Mouse (Mus musculus): Measurements from ENCODE around the gene Olfr1280.
"Not testable (repeated sequence)": the region's sequence is repeated elsewhere in the genome, so short reads cannot be mapped to it uniquely, and the experiment has no call there.

Olfr1280 gene

GRCm38 (mm10) chr2:111313717-111314116 is at the start of gene Olfr1280:
Gene Olfr1280 (plus strand): TSS chr2:111314017.
- no peak for DNase-seq (ENCODE audit: low spot score in 2 of 2)

- DNase-seq (ENCODE audit: low spot score in 2 of 2), result no peak
Observed at GRCm38 (mm10) chr2:111274006-111274405, 39.8 kb upstream of the Olfr1280 start, which contains the start of gene Olfr1277. Gene Olfr1277 (minus strand): TSS chr2:111274106.

GRCm38 (mm10) chr2:111289836-111290235 is 24.0 kb upstream of the Olfr1280 start, which contains the start of gene Olfr1278:
Gene Olfr1278 (plus strand): TSS chr2:111290136.
- no peak for DNase-seq (ENCODE audit: low spot score in 2 of 2)

DNA sequence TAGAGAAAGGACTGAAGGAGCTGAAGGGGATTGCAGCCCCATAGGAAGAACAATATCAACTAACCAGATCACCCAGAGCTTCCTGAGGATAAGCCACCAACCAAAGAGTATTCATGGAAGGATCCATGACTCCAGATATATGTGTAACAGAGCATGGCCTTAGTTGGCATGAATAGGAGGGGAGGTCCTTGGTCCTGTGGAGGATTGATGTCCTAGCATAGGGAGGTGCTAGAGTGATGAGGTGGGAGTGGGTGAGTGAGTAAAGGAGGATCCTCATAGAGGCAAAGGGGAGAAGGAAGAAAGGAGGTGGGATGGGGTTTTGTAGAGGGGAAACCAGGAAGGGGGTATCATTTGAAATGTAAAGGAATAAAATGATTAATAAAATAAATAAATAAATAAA is 15.3 kb upstream of the Olfr1280 start:
- no peak for DNase-seq (ENCODE audit: low spot score in 2 of 2)

DNA sequence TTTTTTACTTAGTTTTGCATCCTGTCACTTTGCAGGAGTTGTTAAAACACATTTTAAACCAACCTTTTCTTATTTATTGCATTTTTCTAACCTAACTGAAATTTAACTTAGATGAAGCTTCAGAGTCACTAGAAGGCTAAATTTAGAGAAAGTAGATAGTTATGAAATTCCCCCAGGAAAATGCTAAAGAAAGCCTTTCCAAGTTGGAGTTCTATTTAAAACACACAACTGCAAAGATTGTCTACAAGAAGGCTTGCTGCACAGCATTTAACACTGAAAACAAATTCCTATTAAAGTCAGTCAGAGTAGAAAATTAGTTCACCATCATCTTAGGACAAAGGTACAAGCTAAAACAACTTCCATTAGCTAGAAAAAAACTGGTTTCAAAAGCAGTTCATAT is 13.4 kb upstream of the Olfr1280 start, which contains the start of gene Olfr1279:
Gene Olfr1279 (plus strand): TSS at position 262 of the 400 bp plus-strand sequence.
- no peak for DNase-seq (ENCODE audit: low spot score in 2 of 2)

GRCm38 (mm10) chr2:111326220-111326619 is 12.4 kb downstream of the Olfr1280 start, which contains the start of gene Olfr1281:
Gene Olfr1281 (plus strand): TSS chr2:111326520.
- DNase-seq (ENCODE audit: low spot score in 2 of 2), result no peak

DNA sequence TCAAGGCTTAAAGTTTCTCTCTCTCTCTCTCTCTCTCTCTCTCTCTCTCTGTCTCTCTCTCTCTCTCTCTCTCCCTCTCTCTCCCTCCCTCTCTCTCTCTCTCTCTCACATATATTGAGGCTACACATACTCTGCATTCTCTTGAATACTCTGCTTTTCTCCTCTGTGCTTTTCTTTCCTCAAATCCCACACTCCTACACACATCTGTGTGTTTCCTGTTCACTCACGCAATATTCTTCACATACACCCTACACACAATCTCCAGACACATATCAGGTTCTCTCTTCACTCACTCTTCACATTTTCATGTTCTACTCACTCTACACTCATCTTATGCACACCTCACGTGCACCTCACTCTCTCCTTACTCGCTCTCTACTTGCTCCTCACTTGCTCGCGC is 19.9 kb downstream of the Olfr1280 start:
- DNase-seq (ENCODE audit: low spot score in 2 of 2), result not testable (repeated sequence)

DNA sequence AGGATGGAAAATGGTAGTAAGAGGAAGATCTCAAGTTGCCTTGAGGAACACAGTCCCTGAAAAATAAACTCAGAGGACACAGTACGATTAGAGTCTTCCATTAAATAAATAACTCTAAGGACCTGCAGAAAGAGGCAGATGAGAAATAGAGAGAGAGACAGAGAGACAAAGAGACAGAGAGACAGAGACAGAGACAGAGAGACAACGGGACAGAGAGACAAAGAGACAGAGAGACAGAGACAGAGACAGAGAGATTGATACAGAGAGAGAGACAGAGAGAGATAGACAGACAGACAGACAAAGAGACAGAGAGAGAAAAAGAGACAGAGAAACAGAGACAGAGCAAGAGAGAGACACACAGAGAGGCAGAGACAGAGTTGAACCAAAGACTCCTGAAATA is 22.2 kb downstream of the Olfr1280 start, which contains the start of gene Olfr1282:
Gene Olfr1282 (minus strand): TSS at position 101 of the 400 bp plus-strand sequence.
- no peak for DNase-seq (ENCODE audit: low spot score in 2 of 2)

DNA sequence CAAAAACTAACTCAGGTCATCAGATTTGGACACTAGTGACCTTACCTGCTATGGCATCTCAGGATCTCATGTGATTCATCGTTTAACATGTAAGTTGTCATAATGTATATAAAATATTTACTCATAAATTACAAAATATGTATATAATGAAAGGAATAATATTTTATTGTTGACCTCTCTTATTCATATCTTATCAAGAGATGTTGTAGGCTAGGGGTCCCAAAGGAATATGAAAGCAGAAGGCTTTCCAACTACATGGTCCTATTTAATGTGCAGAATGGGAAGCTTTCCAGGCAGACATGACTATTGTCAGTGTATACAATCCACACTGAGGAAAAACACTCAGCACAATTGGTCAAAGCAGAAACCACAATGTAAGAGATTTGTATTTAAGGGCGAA is 52.7 kb downstream of the Olfr1280 start, which contains the start of gene Olfr1283:
Gene Olfr1283 (plus strand): TSS at position 301 of the 400 bp plus-strand sequence.
- no peak for DNase-seq (ENCODE audit: low spot score in 2 of 2)

DNA sequence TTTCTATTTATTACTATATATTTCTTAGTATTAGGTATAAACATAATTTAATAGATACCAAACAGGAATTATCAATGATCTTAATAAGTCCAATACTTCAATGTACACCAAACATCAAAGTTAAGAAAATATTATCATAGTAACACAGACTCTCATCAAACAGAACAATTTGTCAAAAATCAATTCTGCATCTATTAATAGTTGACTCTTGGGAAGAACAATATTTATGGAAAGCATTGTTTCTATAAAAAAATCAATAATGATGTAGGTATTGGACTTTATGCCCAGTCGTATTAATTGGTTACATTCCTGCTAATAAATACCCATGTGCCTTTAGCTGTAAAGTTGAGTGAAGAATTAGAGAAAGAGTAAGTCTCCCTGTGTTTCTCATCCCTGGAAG is 61.4 kb downstream of the Olfr1280 start, which contains the start of gene Olfr1284:
Gene Olfr1284 (plus strand): TSS at position 301 of the 400 bp plus-strand sequence.
- DNase-seq (ENCODE audit: low spot score in 2 of 2), result no peak

All from spleen, postnatal 4 days (tissue).